In the genomic region with DNA sequence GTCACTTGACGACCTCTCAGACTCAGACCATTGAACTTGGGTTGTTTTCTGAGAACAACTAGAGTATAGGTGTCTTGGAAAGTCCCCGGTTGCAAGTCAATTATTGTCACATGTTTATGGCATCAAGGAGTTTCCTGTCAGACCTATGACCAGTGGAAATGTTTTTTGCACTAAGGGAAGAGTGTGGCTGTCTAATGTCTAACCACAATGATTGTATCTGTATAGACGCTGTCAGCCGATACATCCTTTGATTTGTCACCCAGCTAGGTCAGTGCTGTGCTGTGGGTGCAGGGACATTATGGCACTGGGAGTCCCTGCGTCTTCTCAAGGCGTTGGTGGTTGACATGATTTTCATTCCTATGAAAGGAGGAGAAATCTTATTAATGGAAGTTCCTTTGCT, we compare ENCODE assay signal across 16 mouse cellular contexts.
DNase-seq lines count a peak whose midpoint lies in the region; ATAC-seq lines count a peak whose summit lies in the region.
"Had no signal": no experiment of that assay in that cellular context is flagged by ENCODE, and none has a peak within 500 bp of the region (broad histone marks: within the 10 kb centered on the region; RNA-seq: fewer than 3 reads in every experiment).

No protein-coding gene starts in this region.

- no peak for ATAC-seq in hindbrain, embryonic 13.5 days (ENCODE audit: low FRiP score)
- peak; percentile 88 for ATAC-seq in activated CD4-positive, CD25-positive, alpha-beta regulatory T cell, adult 4 months
- ATAC-seq in monocyte, adult 5-6 weeks (replicated peaks; ENCODE audit: insufficient number of reproducible peaks, low FRiP score, low TSS enrichment, poor library complexity, severe bottlenecking): peak; percentile 71
- ATAC-seq: forebrain, embryonic 15.5 days; intestine, embryonic 16.5 days; lung, postnatal 0 days had no signal

- DNase-seq in hindbrain, embryonic 10.5 days (ENCODE audit: low spot score): no peak
- peak; percentile 66 for DNase-seq in 416B (ENCODE audit: low read depth)
- no peak for DNase-seq in right cerebral cortex, adult 18-20 months
- DNase-seq in adrenal gland, postnatal 25 days: no peak
- DNase-seq in cerebellum, adult 8-10 months: no peak
- DNase-seq: cerebellum, postnatal 10 days; heart, adult 11 months had no signal

- WGBS in hindbrain, embryonic 10.5 days: 93% methylated on average over 6 of the region's 6 CpGs
- 92% methylated on average over 6 of the region's 6 CpGs for WGBS in hindbrain, embryonic 13.5 days

- H3K4me3 ChIP-seq in hindbrain, embryonic 10.5 days: no peak overlapping the region
- H3K4me3 ChIP-seq in hindbrain, embryonic 13.5 days: no peak overlapping the region
- H3K4me3 ChIP-seq: embryonic facial prominence, embryonic 10.5 days; forebrain, embryonic 15.5 days; limb, embryonic 12.5 days had no signal

- H3K4me1 ChIP-seq in hindbrain, embryonic 10.5 days (replicated peaks): peaks cover 25% of the 10 kb centered on the region
- H3K4me1 ChIP-seq in hindbrain, embryonic 13.5 days (replicated peaks): peaks cover 4% of the 10 kb centered on the region; the same call in 1 of the 2 replicates

- H3K4me2 ChIP-seq in hindbrain, embryonic 13.5 days: no peak overlapping the region
- H3K4me2 ChIP-seq: forebrain, embryonic 15.5 days; limb, embryonic 12.5 days had no signal

- no peaks in the 10 kb centered on the region for H3K36me3 ChIP-seq in hindbrain, embryonic 10.5 days
- no peaks in the 10 kb centered on the region for H3K36me3 ChIP-seq in hindbrain, embryonic 13.5 days
- H3K36me3 ChIP-seq: embryonic facial prominence, embryonic 10.5 days; forebrain, embryonic 15.5 days; limb, embryonic 12.5 days had no signal

- no peak overlapping the region for H3K9ac ChIP-seq in hindbrain, embryonic 13.5 days
- H3K9ac ChIP-seq: forebrain, embryonic 15.5 days; limb, embryonic 12.5 days; liver, embryonic 14.5 days had no signal

- no peaks in the 10 kb centered on the region for H3K9me3 ChIP-seq in hindbrain, embryonic 10.5 days
- H3K9me3 ChIP-seq in hindbrain, embryonic 13.5 days: no peaks in the 10 kb centered on the region
- H3K9me3 ChIP-seq: embryonic facial prominence, embryonic 10.5 days; forebrain, embryonic 15.5 days; limb, embryonic 12.5 days had no signal

- peak overlapping the region; percentile 77; the same call in 1 of the 2 replicates for H3K27ac ChIP-seq in hindbrain, embryonic 10.5 days
- H3K27ac ChIP-seq in hindbrain, embryonic 13.5 days: no peak overlapping the region
- H3K27ac ChIP-seq: embryonic facial prominence, embryonic 10.5 days; forebrain, embryonic 15.5 days; limb, embryonic 12.5 days; liver, embryonic 14.5 days had no signal

- H3K27me3 ChIP-seq in hindbrain, embryonic 10.5 days (ENCODE audit: insufficient read depth, poor library complexity, severe bottlenecking): no peaks in the 10 kb centered on the region
- H3K27me3 ChIP-seq in hindbrain, embryonic 13.5 days: no peaks in the 10 kb centered on the region
- H3K27me3 ChIP-seq: forebrain, embryonic 15.5 days; limb, embryonic 12.5 days had no signal
